Mouse (Mus musculus) small intestine, adult 2 months (tissue): ENCODE results near the gene Zfp760.
A peak's percentile ranks its signal among the peaks of the same experiment; 100 is the strongest.

Experiments
- CTCF ChIP-seq: fragments of 200-500 bp; IDR thresholded peaks from 2 replicates; pipeline ENCODE4 v1.5.1; 2012; ENCODE audit warnings: low read depth, mild to moderate bottlenecking, control low read depth, inconsistent platforms, low read length, moderate library complexity, mixed read lengths; ENCODE audit not compliant: insufficient replicate concordance, insufficient read length; ENCODE audit errors: extremely low read depth
- POLR2A ChIP-seq: fragments of 200-500 bp; IDR thresholded peaks from 2 replicates; pipeline ENCODE4 v1.6.1; 2012; ENCODE audit warnings: low read depth, mild to moderate bottlenecking, control low read depth, inconsistent platforms, low read length, moderate library complexity

DNA sequence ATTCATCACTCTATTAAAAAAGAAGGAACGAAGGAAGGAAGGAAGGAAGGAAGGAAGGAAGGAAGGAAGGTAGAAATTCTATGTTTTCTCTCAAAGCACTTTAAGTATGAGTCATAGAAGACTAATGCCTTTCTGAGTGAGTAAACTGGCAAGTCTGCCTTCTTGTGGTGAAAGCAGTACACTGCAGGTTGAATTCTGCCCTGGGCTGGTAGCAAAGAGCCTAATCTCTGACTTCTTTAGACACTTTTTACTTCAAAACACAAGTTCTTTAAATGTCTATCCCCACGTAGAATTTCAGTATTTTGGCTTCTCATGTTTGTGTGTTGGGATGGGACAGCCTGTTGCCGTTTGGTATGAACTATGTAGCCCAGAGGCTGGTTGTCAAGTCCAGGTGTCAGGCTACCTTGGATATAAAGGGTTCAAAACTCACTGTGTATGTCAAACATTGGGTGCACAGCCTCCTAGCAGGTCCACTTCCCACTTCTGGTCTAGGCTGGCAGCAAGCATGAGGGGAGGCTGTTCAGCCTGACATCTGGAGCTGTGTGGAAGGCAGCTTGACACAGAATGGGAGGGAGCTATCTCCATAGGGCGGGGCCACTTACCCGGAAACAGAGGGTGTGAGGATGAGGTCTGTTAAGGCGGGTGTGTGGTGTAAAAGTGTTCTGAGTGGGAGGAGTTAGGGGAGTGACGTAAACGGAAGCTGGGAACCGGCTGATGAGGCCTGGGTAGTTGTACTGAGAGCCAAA is 28.1 kb upstream of the Zfp760 start:
- TF ChIP-seq CTCF (peak; percentile 18; the same call in 1 of the 2 replicates), POLR2A (no peak)
